Mouse (Mus musculus): ENCODE data around the gene Pcdh9.

- TF ChIP-seq POLR2A (IDR thresholded peaks at IDR 0.05; ENCODE audit: extremely low read depth, insufficient read depth, low read length) (no peak), CTCF (IDR thresholded peaks at IDR 0.05; ENCODE audit: low read depth, low read length) (no peak)
Measured at GRCm38 (mm10) chr14:93349166-93349565, 541.3 kb downstream of the Pcdh9 start.

Measured in liver, adult 2 months (tissue).